Mouse (Mus musculus) embryonic facial prominence, embryonic 11.5 days (tissue): ENCODE measurements around the gene Rdh7. TPM values are rescaled to one million over a fixed set of nuclear protein-coding genes. Genes with fewer than 3 reads are reported as not detected.
"Not testable (repeated sequence)": the region's sequence is repeated elsewhere in the genome, so short reads cannot be mapped to it uniquely, and the experiment has no call there.

ENCODE experiments used
- ATAC-seq: fragments of 200-750 bp; cut with Nextera tagmentation; replicated peaks from 2 replicates; pipeline ENCODE4 v1.8.0; 2017; ENCODE audit warnings: low read depth; ENCODE audit not compliant: insufficient number of reproducible peaks, low FRiP score, low TSS enrichment
- DNase-seq: peaks from one replicate; pipeline ENCODE4 v3.0.0-alpha.2; 2015; ENCODE audit warnings: low spot score
- H3K27ac ChIP-seq: fragments of 300-500 bp; sonication (generic); replicated peaks from 2 replicates; pipeline ENCODE4 v1.5.1; 2014; ENCODE audit warnings: mild to moderate bottlenecking, low read depth, low read length, control low read depth
- H3K27me3 ChIP-seq: fragments of 300-500 bp; sonication (generic); 2 replicates; pipeline ENCODE4 v1.6.1; 2014; ENCODE audit warnings: mild to moderate bottlenecking, low read length, moderate library complexity, mixed read lengths; ENCODE audit not compliant: control insufficient read depth, insufficient read depth
- H3K36me3 ChIP-seq: fragments of 300-500 bp; sonication (generic); replicated peaks from 2 replicates; pipeline ENCODE4 v1.6.1; 2014; ENCODE audit warnings: low read depth, mild to moderate bottlenecking, low read length, moderate library complexity, mixed read lengths; ENCODE audit not compliant: control insufficient read depth, insufficient read depth
- H3K4me1 ChIP-seq: fragments of 300-500 bp; sonication (generic); 2 replicates; pipeline ENCODE4 v1.6.1; 2014; ENCODE audit warnings: low read length, mixed read lengths; ENCODE audit not compliant: control insufficient read depth, insufficient read depth
- H3K4me2 ChIP-seq: fragments of 300-500 bp; sonication (generic); 2 replicates; pipeline ENCODE4 v1.6.1; 2014; ENCODE audit warnings: low read depth, mild to moderate bottlenecking, control low read depth, low read length, moderate library complexity
- H3K4me3 ChIP-seq: fragments of 300-500 bp; sonication (generic); 2 replicates; pipeline ENCODE4 v1.5.1; 2014; ENCODE audit warnings: low read depth, low read length, control low read depth
- H3K9ac ChIP-seq: fragments of 300-500 bp; sonication (generic); replicated peaks from 2 replicates; pipeline ENCODE4 v1.6.1; 2014; ENCODE audit warnings: mild to moderate bottlenecking, control low read depth, low read length
- H3K9me3 ChIP-seq: fragments of 300-500 bp; sonication (generic); replicated peaks from 2 replicates; pipeline ENCODE4 v1.6.1; 2016; ENCODE audit warnings: mild to moderate bottlenecking, low read length, inconsistent platforms, mixed read lengths; ENCODE audit not compliant: control insufficient read depth
- WGBS: fragments of 180-500 bp; shearing (Covaris S2); extraction: QIAGEN DNeasy Blood & Tissue Kit; methylation state at CpG from one replicate; pipeline ENCODE4 v1.1.7; 2014; 5-methylcytosine and 5-hydroxymethylcytosine counted together
- polyA plus RNA-seq: library from polyadenylated mRNA; unstranded; fragments of >200 nt; fragmentation: Nextera tagmentation; extraction: Ambion mirVana; gene quantifications from 2 replicates; pipeline ENCODE4 v1.2.1, GENCODE M21; 2014

Gene Rdh7
- polyA plus RNA-seq, 1 experiment from 2014 or later = not detected

- H3K4me2 ChIP-seq, H3K9me3 ChIP-seq, H3K4me3 ChIP-seq, H3K4me1 ChIP-seq, DNase-seq, H3K9ac ChIP-seq, H3K36me3 ChIP-seq, ATAC-seq, H3K27me3 ChIP-seq, H3K27ac ChIP-seq: not testable (repeated sequence)
- 95% methylated on average over 1 of the region's 1 CpGs for WGBS
Observed at GRCm38 (mm10) chr10:127834186-127834585, 54.4 kb downstream of the Rdh7 start.

Other genes starting within 250 kb of the Rdh7 start
- gene Stat6, start 245.8 kb downstream of the Rdh7 start, polyA plus RNA-seq = 8.1 and 8.2 TPM in 2 replicates
- gene Nemp1, start 221.9 kb downstream of the Rdh7 start, polyA plus RNA-seq = 11.2 and 11.7 TPM in 2 replicates
- gene Nab2, start 220.2 kb downstream of the Rdh7 start, polyA plus RNA-seq = 8.0 and 9.3 TPM in 2 replicates
- gene Myo1a, start 183.6 kb downstream of the Rdh7 start, polyA plus RNA-seq = 0.40 and 0.55 TPM in 2 replicates
- 1.9 and 2.9 TPM in 2 replicates for gene Tac2, start 164.3 kb downstream of the Rdh7 start, polyA plus RNA-seq
- 6.5 and 7.4 TPM in 2 replicates for gene Zbtb39, start 149.3 kb downstream of the Rdh7 start, polyA plus RNA-seq
- 0.28 and 0.45 TPM in 2 replicates for gene Gpr182, start 137.1 kb downstream of the Rdh7 start, polyA plus RNA-seq
- gene Rdh1, start 129.1 kb downstream of the Rdh7 start, polyA plus RNA-seq = not detected in 2 replicates
- gene Rdh16f1, start 129.0 kb downstream of the Rdh7 start, polyA plus RNA-seq = not detected in 2 replicates
- not detected in 2 replicates for gene Rdh9, start 112.4 kb downstream of the Rdh7 start, polyA plus RNA-seq
- not detected in 2 replicates for gene Rdh16, start 87.7 kb downstream of the Rdh7 start, polyA plus RNA-seq
- not detected in 2 replicates for gene Rdh19, start 38.9 kb downstream of the Rdh7 start, polyA plus RNA-seq
- not detected in 2 replicates for gene Rdh16f2, start 22.3 kb downstream of the Rdh7 start, polyA plus RNA-seq
- not detected in 2 replicates for gene Sdr9c7, start 9.7 kb upstream of the Rdh7 start, polyA plus RNA-seq
- gene Hsd17b6, start 118.8 kb upstream of the Rdh7 start, polyA plus RNA-seq = not detected in 2 replicates
- 121 and 132 TPM in 2 replicates for gene Prim1, start 126.4 kb upstream of the Rdh7 start, polyA plus RNA-seq
- 1,020 and 1,060 TPM in 2 replicates for gene Naca, start 146.8 kb upstream of the Rdh7 start, polyA plus RNA-seq
- 641 and 733 TPM in 2 replicates for gene Ptges3, start 170.1 kb upstream of the Rdh7 start, polyA plus RNA-seq
- gene Atp5b, start 194.5 kb upstream of the Rdh7 start, polyA plus RNA-seq = 2,412 and 2,488 TPM in 2 replicates
- gene Baz2a, start 202.8 kb upstream of the Rdh7 start, polyA plus RNA-seq = 14.0 and 14.2 TPM in 2 replicates